Mouse (Mus musculus) hindbrain, embryonic 13.5 days (tissue): ENCODE results near the gene Cntn1. TPM values are rescaled to one million over a fixed set of nuclear protein-coding genes. Genes with fewer than 3 reads are reported as not detected.

Experiments
- ATAC-seq: fragments of 200-750 bp; cut with Nextera tagmentation; 2 replicates; pipeline ENCODE4 v1.8.0; 2017; ENCODE audit warnings: moderate TSS enrichment; ENCODE audit not compliant: low FRiP score
- H3K27ac ChIP-seq: fragments of 300-500 bp; sonication (generic); 2 replicates; pipeline ENCODE4 v1.5.1; 2015; ENCODE audit warnings: inconsistent platforms, mild to moderate bottlenecking, moderate library complexity
- H3K27me3 ChIP-seq: fragments of 300-500 bp; sonication (generic); 2 replicates; pipeline ENCODE4 v1.6.1; 2015; ENCODE audit warnings: mild to moderate bottlenecking, inconsistent platforms
- H3K36me3 ChIP-seq: fragments of 300-500 bp; sonication (generic); 2 replicates; pipeline ENCODE4 v1.6.1; 2015; ENCODE audit warnings: mild to moderate bottlenecking, inconsistent platforms
- H3K4me1 ChIP-seq: fragments of 300-500 bp; sonication (generic); replicated peaks from 2 replicates; pipeline ENCODE4 v1.6.1; 2015; ENCODE audit warnings: inconsistent platforms
- H3K4me2 ChIP-seq: fragments of 300-500 bp; sonication (generic); 2 replicates; pipeline ENCODE4 v1.6.1; 2015; ENCODE audit warnings: inconsistent platforms, mild to moderate bottlenecking, moderate library complexity
- H3K4me3 ChIP-seq: fragments of 300-500 bp; sonication (generic); 2 replicates; pipeline ENCODE4 v1.5.1; 2015; ENCODE audit warnings: mild to moderate bottlenecking, inconsistent platforms
- H3K9ac ChIP-seq: fragments of 300-500 bp; sonication (generic); 2 replicates; pipeline ENCODE4 v1.6.1; 2015; ENCODE audit warnings: mild to moderate bottlenecking, inconsistent platforms
- H3K9me3 ChIP-seq: fragments of 300-500 bp; sonication (generic); 2 replicates; pipeline ENCODE4 v1.6.1; 2016; ENCODE audit warnings: inconsistent platforms
- WGBS: fragments of 180-500 bp; shearing (Covaris S2); methylation state at CpG from one replicate; pipeline ENCODE4 v1.1.7; 2015; 5-methylcytosine and 5-hydroxymethylcytosine counted together
- polyA plus RNA-seq: library from polyadenylated mRNA; unstranded; fragments of >200 nt; fragmentation: Nextera tagmentation; extraction: Ambion mirVana; gene quantifications from 2 replicates; pipeline ENCODE4 v1.2.1, GENCODE M21; 2015

The Cntn1 gene
- 28.0 and 28.6 TPM in 2 replicates for polyA plus RNA-seq

DNA sequence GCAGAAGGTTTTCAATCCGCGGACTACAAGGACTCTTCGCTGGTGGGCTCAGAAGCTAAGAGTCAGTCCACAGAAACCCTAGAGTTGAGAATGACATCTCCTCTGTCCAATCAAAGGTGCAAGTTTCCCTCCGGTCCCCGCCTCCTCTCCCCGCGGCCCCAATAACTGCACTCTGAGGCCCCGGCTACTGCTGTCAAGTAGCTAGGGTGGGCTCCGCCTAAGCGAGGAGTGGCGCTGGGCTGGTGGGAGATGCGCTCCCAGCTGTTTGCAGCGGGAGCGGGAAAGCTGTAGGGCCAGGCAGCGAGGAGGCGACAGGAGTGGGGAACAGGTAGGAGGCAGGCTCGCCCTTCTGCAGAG, at the start of gene Cntn1:
TSS of gene Cntn1 (plus strand) at position 170 of the 357 bp plus-strand sequence.
- Histone ChIP-seq H3K36me3 (no peaks in the 10 kb centered on the region), H3K27me3 (no peaks in the 10 kb centered on the region), H3K9ac (peak within 1 kb of the TSS; percentile 85), H3K27ac (peak within 1 kb of the TSS; percentile 88), H3K4me2 (peak within 1 kb of the TSS; percentile 94), H3K4me3 (peak within 1 kb of the TSS; percentile 72), H3K9me3 (no peaks in the 10 kb centered on the region), H3K4me1 (peaks cover 11% of the 10 kb centered on the region; the same call in 1 of the 2 replicates)
- WGBS = under 1% methylated on average over 17 of the region's 17 CpGs
- peak; percentile 97 for ATAC-seq

DNA sequence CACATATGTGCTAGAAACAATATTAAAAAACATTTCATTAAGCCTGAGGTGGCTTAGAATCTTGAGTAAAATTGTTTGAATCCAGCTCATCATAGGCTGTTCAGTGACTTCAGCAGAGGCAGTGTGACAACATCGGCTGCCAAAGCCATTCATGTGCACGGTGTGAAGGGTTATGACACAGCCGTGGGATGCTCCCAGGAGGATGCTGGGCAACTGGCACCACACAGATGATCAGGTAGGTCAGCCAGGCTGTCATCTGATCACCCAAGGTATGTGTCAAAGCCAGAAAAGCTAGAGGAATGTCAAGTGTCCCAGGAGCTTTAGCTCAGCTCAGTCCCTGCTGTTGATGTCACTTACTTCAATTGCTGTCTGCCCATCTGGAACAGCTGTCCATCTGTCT, 49.5 kb upstream of the Cntn1 start:
- no peaks in the 10 kb centered on the region for H3K27me3 ChIP-seq
- no peaks in the 10 kb centered on the region for H3K4me1 ChIP-seq
- no peaks in the 10 kb centered on the region for H3K36me3 ChIP-seq
- H3K9ac ChIP-seq = no peak overlapping the region
- no peak overlapping the region for H3K27ac ChIP-seq
- ATAC-seq = no peak
- H3K4me2 ChIP-seq = no peak overlapping the region
- H3K9me3 ChIP-seq = no peaks in the 10 kb centered on the region
- 71% methylated on average over 3 of the region's 3 CpGs for WGBS
- no peak overlapping the region for H3K4me3 ChIP-seq

DNA sequence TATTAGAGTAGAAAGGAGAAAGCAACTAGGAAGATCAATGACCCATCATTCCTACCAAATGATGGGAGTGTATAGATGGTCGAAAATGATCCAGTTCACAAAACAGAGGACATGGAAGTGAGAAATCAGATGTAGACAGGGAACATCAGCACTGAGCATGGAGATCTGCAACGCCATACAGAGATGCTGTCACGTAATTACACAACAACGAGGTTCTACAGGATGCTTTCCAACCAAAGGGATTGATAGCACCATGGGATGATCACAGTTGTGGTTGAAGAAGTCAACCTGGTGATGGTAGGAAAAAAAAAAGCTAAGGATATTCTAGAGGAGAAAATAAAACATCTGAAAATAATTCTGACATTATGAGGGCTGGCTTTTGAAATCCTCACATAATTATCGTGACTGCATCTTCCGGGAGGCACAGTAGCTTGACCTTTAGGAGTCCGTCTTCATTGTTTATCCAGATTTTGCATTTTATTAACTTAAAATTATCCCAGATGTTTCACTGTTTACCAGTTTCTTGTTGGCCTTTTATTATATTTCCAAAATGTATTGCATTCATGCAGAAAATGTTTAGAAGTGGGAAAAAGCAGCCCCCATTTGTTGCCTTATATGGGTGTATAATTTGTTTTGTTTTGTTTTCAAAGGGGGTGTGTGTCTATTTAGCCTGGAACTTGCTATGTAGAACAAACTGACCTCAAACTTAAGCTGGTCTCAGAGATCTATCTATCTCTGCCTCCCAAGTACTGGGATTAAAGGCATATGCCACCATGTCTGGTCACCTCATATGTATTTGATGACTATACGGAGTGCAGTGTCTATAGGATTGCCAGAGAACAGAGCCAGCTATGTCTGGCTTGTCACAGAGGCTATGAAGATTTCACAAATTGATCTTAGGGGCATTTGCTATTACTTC, 38.5 kb upstream of the Cntn1 start:
- Histone ChIP-seq H3K4me2 (no peak overlapping the region), H3K27ac (no peak overlapping the region), H3K9me3 (no peaks in the 10 kb centered on the region), H3K9ac (no peak overlapping the region), H3K4me1 (no peaks in the 10 kb centered on the region), H3K4me3 (no peak overlapping the region), H3K27me3 (no peaks in the 10 kb centered on the region), H3K36me3 (no peaks in the 10 kb centered on the region)
- 89% methylated on average over 8 of the region's 8 CpGs for WGBS
- ATAC-seq = no peak

DNA sequence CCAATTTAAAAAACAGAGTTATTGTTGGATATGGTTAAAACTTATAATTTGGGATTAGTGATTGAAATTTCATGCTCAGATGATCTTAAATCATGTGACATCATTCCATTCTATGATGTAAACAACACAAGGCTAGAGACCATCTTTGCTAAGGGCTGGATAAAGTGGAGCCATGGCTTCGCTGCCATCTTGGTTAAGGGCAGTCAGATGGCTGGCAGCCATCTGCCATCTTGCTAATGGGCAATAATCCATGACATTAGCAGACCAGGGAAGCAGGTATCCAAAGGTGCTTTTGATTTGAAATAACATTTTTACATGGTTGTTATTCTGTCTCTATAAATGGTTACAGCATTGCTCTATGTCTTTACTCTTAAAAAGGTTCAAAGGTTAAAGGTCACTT, 16.9 kb upstream of the Cntn1 start:
- Histone ChIP-seq H3K4me1 (no peaks in the 10 kb centered on the region), H3K9ac (no peak overlapping the region), H3K9me3 (0 out of 2 replicates have a peak, but pooled peaks cover 7% of the 10 kb centered on the region), H3K27me3 (no peaks in the 10 kb centered on the region), H3K36me3 (no peaks in the 10 kb centered on the region), H3K27ac (no peak overlapping the region), H3K4me3 (no peak overlapping the region), H3K4me2 (no peak overlapping the region)
- ATAC-seq = no peak
- 89% methylated on average over 1 of the region's 1 CpGs for WGBS

DNA sequence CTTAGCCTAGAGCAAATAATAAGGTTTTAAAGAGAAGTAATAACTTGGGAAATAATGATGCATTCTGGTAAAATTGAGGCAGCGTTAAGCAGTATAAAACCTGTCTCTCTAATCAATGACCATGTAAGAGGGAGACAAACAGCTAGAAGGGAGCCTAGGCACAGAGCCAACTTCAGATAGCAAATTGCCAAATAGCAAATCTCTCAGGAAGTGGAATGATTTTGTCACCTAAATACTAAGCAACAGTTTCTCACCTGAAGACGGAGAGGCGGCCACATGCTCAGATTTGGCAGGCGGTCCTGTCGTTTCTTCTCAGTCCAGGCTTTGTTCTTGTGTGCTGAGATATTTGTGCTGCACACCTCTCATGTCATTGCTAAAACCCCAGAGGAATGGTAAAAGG, 8.4 kb upstream of the Cntn1 start:
- H3K36me3 ChIP-seq = no peaks in the 10 kb centered on the region
- 92% methylated on average over 5 of the region's 5 CpGs for WGBS
- H3K4me1 ChIP-seq = no peaks in the 10 kb centered on the region
- H3K9me3 ChIP-seq = no peaks in the 10 kb centered on the region
- H3K9ac ChIP-seq = no peak overlapping the region
- no peak overlapping the region for H3K4me2 ChIP-seq
- ATAC-seq = no peak
- H3K27me3 ChIP-seq = no peaks in the 10 kb centered on the region
- H3K4me3 ChIP-seq = no peak overlapping the region
- H3K27ac ChIP-seq = no peak overlapping the region

DNA sequence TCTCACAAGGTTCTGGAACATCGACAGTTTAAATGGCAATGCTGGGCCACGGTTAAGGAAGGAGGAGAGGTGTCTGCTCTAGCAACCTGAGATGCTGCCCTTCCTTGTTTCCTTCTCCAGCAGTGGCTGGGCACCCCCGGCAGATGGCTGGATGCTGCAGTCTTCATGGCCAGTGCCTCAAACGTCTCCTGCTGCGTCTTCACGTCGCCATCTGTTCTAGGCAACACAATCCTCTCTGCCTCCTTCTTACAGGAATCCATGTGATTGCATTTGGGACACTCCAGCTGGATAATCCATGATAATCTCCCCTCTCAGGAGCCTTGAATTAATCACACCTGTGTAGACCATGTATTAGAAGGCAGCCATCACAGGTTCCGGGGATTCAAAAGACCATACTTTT, 4.9 kb upstream of the Cntn1 start:
- no peak for ATAC-seq
- no peak overlapping the region for H3K27ac ChIP-seq
- no peaks in the 10 kb centered on the region for H3K9me3 ChIP-seq
- no peaks in the 10 kb centered on the region for H3K27me3 ChIP-seq
- 85% methylated on average over 8 of the region's 8 CpGs for WGBS
- H3K4me1 ChIP-seq = no peaks in the 10 kb centered on the region
- H3K4me2 ChIP-seq = no peak overlapping the region
- no peaks in the 10 kb centered on the region for H3K36me3 ChIP-seq
- no peak overlapping the region for H3K4me3 ChIP-seq
- no peak overlapping the region for H3K9ac ChIP-seq

DNA sequence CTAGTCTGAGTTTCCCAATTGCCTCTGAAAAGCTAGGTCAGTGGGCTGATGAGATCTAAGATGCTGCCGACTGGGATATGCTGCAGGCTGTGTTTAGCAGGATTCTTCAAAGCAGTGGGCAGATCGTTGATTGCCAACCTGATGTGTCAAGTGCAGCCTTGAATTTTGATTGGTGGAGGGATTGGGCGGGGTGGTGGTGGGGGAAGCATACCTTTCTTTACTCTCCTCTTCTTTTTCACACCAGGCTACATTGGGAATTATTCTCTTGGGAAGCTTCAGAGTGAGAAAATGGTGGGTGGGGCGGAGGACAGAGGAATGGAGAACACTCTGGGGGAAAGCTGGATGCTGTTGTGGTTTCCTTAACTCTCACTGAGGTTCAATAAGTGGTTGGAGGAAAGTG, 2.9 kb upstream of the Cntn1 start:
- Histone ChIP-seq H3K4me3 (no peak overlapping the region), H3K27me3 (no peaks in the 10 kb centered on the region), H3K9ac (no peak overlapping the region), H3K27ac (no peak overlapping the region), H3K4me2 (no peak overlapping the region), H3K4me1 (peaks cover 11% of the 10 kb centered on the region; the same call in 1 of the 2 replicates), H3K36me3 (no peaks in the 10 kb centered on the region), H3K9me3 (no peaks in the 10 kb centered on the region)
- 78% methylated on average over 4 of the region's 4 CpGs for WGBS
- ATAC-seq = no peak

DNA sequence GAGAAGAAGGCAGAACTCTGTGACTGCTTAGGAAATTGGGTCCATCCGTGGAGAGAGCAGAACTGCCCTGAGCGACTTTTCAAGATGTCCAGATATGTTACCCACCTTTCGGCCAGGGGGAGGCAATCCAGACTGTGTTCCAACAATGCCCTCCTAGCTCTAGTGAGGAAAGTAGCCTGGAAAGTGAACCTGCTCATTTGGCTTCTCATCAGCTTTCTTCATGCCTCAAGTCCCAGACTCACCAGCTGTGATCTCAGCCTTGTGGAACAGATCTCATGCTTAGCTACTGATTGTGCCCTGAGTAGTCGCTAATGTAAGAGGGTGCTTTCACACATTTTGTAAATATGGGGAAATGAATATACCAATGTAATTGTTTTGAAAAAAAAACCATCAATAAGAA, 2.4 kb upstream of the Cntn1 start:
- Histone ChIP-seq H3K27ac (no peak overlapping the region), H3K9me3 (no peaks in the 10 kb centered on the region), H3K4me2 (no peak overlapping the region), H3K27me3 (no peaks in the 10 kb centered on the region), H3K36me3 (no peaks in the 10 kb centered on the region), H3K4me3 (no peak overlapping the region), H3K9ac (no peak overlapping the region), H3K4me1 (peaks cover 11% of the 10 kb centered on the region; the same call in 1 of the 2 replicates)
- 85% methylated on average over 4 of the region's 4 CpGs for WGBS
- ATAC-seq = no peak

DNA sequence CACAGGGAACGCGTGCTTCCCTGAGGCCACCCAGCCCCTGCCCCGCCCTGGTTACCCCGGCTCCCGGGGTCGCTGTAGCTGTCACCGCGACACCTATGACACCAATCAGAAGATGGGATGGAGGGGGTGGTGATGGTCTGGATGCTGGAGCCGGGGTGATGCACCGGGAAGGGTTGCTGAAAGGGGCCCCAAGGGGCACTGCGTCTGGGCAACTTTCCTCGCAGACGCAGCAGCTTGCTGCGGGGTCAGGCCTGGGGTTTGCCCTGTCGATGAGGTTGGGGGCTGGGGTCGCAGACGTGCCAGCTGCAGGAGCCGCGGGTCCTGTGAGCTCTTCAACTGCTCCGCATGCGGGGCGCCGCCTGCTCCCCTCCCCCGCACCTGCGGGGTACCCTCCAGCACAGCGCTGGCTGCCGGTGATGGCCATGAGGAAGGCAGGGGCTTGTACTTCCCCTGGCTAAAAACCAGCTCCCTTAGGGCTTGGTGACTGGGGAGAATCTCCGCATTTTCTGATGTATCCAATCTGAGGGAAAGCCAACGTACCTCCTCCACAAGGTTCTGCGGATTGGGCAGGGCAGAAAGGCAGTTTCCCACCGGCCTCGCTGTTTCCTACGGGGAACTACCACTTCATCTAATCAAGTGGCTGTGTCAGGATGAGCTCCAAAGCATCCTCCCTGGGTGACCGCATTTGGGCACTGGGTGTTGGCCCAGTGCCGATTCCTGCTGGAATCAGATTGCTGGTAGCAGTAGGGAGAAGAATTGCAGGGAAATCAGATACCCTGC, 578 bp downstream of the Cntn1 start:
- Histone ChIP-seq H3K4me3 (peak overlapping the region; percentile 72), H3K9ac (peak overlapping the region; percentile 85), H3K4me1 (peaks cover 11% of the 10 kb centered on the region; the same call in 1 of the 2 replicates), H3K4me2 (peak overlapping the region; percentile 94), H3K27me3 (no peaks in the 10 kb centered on the region), H3K27ac (peak overlapping the region; percentile 88), H3K9me3 (no peaks in the 10 kb centered on the region), H3K36me3 (no peaks in the 10 kb centered on the region)
- peak; percentile 83 for ATAC-seq
- under 1% methylated on average over 35 of the region's 35 CpGs for WGBS

DNA sequence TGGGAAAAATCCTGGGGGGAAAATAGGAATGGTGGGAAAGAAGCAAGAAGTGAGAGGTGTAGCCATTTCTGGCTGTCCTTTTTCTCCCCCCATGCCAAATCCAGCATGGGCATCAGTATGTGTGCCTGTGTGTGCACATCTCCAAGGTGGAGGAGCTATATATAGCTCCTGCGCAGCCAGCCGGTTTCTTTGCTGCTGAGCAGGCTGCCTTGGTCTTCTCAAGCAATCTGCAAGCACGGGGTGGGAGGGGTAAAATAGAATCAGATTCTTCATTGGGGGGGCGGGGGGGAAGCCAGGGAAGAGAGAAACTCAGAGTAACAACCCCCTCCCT, 1.1 kb downstream of the Cntn1 start:
- Histone ChIP-seq H3K4me1 (peaks cover 11% of the 10 kb centered on the region; the same call in 1 of the 2 replicates), H3K9me3 (no peaks in the 10 kb centered on the region), H3K36me3 (no peaks in the 10 kb centered on the region), H3K27me3 (no peaks in the 10 kb centered on the region), H3K9ac (peak overlapping the region; percentile 85), H3K27ac (peak overlapping the region; percentile 88), H3K4me2 (peak overlapping the region; percentile 94), H3K4me3 (peak overlapping the region; percentile 72)
- 14% methylated on average over 4 of the region's 4 CpGs for WGBS
- peak; percentile 55 for ATAC-seq

DNA sequence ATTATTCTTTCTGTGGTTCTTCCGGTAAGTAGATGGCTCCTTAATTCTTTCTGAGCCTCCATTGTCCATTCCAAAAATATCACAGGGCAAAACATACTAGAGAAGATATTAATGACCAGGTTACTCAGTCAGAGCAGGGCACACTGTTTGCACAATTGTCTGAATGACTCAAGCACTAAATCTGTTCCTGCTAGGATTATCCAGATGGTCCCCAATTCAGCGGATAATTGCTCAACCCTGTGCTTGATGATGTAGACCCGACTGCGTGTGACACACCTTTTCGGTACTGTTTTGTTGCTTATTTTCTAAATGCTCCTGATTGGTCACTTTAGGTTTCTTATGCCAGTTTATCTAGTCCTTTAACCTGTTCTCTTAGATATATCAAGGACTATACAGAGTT, 6.6 kb downstream of the Cntn1 start:
- Histone ChIP-seq H3K4me1 (peaks cover under 1% of the 10 kb centered on the region; the same call in 1 of the 2 replicates), H3K4me2 (no peak overlapping the region), H3K27me3 (no peaks in the 10 kb centered on the region), H3K4me3 (no peak overlapping the region), H3K27ac (no peak overlapping the region), H3K9me3 (no peaks in the 10 kb centered on the region), H3K36me3 (no peaks in the 10 kb centered on the region), H3K9ac (no peak overlapping the region)
- no peak for ATAC-seq
- WGBS = 89% methylated on average over 5 of the region's 5 CpGs

DNA sequence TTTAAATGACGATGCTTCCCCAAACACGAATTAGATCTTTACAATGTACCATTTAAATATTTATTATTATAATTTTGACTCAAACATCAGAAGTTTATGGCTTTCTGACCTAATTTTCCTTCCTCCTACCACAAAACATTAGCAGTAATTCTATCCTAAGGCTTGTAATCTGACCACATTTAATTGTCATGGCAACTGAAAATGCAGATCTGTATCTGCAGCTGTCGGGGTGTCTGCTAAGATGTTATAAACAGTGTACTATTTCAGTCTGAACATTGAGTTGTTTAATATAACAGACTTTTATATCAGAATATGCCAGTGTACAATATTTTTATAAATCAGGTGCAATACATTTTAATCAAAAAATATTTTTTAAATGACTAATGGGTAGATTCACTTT, 10.0 kb downstream of the Cntn1 start:
- no peak overlapping the region for H3K27ac ChIP-seq
- no peaks in the 10 kb centered on the region for H3K4me1 ChIP-seq
- no peaks in the 10 kb centered on the region for H3K9me3 ChIP-seq
- no peak overlapping the region for H3K9ac ChIP-seq
- WGBS = 58% methylated on average over 3 of the region's 3 CpGs
- H3K4me3 ChIP-seq = no peak overlapping the region
- no peak for ATAC-seq
- H3K36me3 ChIP-seq = no peaks in the 10 kb centered on the region
- no peaks in the 10 kb centered on the region for H3K27me3 ChIP-seq
- no peak overlapping the region for H3K4me2 ChIP-seq
